Mouse (Mus musculus) liver, adult 2 months (tissue): ENCODE results near the gene Slc35f6.

ENCODE experiments used
- CTCF ChIP-seq: fragments of 200-500 bp; IDR thresholded peaks from 2 replicates; pipeline ENCODE4 v1.5.1; 2011; ENCODE audit warnings: low read depth, low read length, control low read depth
- POLR2A ChIP-seq: fragments of 200-500 bp; IDR thresholded peaks from 2 replicates; pipeline ENCODE4 v1.6.1; 2011; ENCODE audit warnings: low read length, control low read depth; ENCODE audit not compliant: insufficient read depth; ENCODE audit errors: extremely low read depth

GRCm38 (mm10) chr5:30660813-30661212, 13.1 kb downstream of the Slc35f6 start:
- TF ChIP-seq CTCF: no peak
- no peak for TF ChIP-seq POLR2A
